Mouse (Mus musculus): Measurements from ENCODE around the gene Olfr878. TPM values are rescaled to one million over a fixed set of nuclear protein-coding genes. Genes with fewer than 3 reads are reported as not detected.

Olfr878 gene
- total RNA-seq (2021): not detected

- no peak for DNase-seq (ENCODE audit: low spot score in 2 of 2)
- intact Hi-C loops (cut with DNase I): no loop called here
Observed at GRCm38 (mm10) chr9:37917540-37917939, at the start of gene Olfr878. Gene Olfr878 (plus strand): TSS chr9:37917840.

DNA sequence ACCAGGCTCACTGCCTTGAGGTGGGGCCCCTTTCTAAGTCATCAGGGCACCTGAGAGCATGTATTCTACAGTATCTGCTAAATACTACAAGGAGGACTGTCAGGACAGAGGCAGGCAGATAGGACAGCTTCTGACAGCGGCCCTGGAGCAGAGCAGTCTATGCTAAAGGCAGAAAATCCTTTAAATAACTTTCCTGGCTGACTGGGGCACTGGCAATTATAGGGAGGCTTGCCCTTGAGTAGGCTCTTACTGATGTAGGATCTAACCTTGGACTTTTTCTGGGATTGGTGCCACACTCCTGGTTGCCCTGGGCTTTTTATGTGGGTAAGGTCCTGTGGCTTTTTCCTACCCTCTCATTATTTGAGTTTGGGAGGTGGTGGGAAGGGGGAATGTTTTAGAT is 47.4 kb upstream of the Olfr878 start:
- intact Hi-C loops (cut with DNase I): no loop called here
- DNase-seq (ENCODE audit: low spot score in 2 of 2): no peak

GRCm38 (mm10) chr9:37871097-37871496 is 46.5 kb upstream of the Olfr878 start:
- intact Hi-C loops (cut with DNase I): no loop called here
- no peak for DNase-seq (ENCODE audit: low spot score in 2 of 2)

DNA sequence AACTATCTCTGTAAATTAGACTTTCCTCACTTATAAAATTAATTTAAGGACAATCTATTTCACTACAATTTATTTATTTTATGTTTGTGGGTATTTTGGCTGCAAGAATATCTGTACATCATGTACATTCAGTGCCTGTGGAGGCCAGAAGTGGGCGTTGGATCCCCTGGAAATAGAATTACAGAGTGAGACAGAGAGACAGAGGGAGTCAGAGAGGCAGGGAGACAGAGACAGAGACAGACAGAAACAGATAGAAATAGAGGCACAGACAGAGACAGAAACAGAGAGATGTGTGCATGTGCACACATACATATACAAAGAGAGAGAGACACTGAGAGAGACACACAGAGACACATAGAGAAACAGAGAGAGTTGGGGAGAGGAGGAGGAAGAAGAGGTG is 46.1 kb upstream of the Olfr878 start:
- DNase-seq (ENCODE audit: low spot score in 2 of 2): no peak
- intact Hi-C loops (cut with DNase I): no loop called here

GRCm38 (mm10) chr9:37890960-37891359 is 26.7 kb upstream of the Olfr878 start:
- intact Hi-C loops (cut with DNase I): no loop called here
- DNase-seq (ENCODE audit: low spot score in 2 of 2): no peak

DNA sequence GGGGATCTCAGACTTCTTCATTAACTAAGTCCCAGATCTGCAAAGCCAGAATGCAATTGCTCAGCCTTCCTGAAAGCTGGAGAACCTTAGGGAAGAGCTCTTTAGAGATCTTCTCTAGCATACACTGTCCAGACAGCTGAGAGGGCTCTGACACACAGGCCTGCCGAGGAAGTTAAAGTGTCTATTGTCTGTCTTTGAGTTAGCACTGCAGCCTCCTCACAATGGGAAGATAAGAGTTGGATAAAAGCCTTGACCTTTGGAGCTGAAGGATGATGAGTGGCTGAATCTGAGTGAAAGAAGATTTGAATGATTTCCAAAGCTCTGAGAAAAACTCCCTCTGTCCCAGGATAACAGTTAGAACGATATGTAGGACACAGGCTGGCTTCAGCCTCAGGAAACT is 21.0 kb upstream of the Olfr878 start, which contains the start of gene Olfr145:
Gene Olfr145 (plus strand): TSS at position 64 of the 400 bp plus-strand sequence.
- intact Hi-C loops (cut with DNase I): no loop called here
- no peak for DNase-seq (ENCODE audit: low spot score in 2 of 2)

DNA sequence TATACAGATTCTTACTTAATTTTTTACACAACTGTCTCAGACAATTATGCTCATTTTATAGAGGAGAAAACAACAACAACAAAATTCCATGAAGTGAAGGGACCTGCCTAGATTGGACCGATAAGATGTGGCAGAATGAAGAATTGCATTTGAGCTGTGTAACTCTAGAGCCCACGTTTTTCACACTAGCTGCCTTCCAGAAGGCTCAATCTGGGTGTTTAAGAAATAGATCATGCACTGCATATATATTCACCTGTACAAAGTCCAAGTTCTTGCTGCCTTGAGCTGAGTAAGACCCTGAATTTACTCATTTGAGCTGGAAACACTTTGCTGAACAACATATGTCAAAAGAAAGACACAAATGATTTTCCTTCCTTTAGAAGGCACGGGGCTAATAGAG is 12.1 kb upstream of the Olfr878 start:
- intact Hi-C loops (cut with DNase I): loop anchor here (5.0 kb wide), 1 partner anchor 73 kb away; no protein-coding TSS in a partner anchor
- no peak for DNase-seq (ENCODE audit: low spot score in 2 of 2)

GRCm38 (mm10) chr9:37918018-37918417 is 378 bp downstream of the Olfr878 start:
- no peak for DNase-seq (ENCODE audit: low spot score in 2 of 2)
- intact Hi-C loops (cut with DNase I): no loop called here

DNA sequence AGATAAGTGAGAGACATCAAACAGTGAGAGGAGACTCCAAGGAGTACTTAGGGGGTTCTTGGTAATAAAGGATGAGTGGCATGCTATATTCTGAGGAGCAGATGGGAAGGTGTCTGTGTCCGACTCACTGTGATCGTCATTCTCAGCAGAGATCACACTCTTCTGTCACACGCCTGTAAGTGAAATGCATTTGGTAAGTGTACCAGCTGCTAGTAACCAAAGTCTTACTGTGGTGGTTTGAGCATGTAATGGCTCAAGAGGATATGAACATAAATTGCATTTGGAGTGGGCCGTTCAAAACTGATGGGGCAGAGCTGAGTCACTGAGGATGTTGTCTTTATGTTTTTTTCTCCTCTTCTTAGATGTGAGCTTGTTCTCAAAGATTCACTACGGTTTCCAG is 6.6 kb downstream of the Olfr878 start:
- no peak for DNase-seq (ENCODE audit: low spot score in 2 of 2)
- intact Hi-C loops (cut with DNase I): no loop called here

- intact Hi-C loops (cut with DNase I): no loop called here
- DNase-seq (ENCODE audit: low spot score in 2 of 2): no peak
Observed at GRCm38 (mm10) chr9:37925445-37925844, 7.8 kb downstream of the Olfr878 start.

GRCm38 (mm10) chr9:37926019-37927013 is 8.7 kb downstream of the Olfr878 start:
- no peak for DNase-seq (ENCODE audit: low spot score in 2 of 2)
- intact Hi-C loops (cut with DNase I): no loop called here

DNA sequence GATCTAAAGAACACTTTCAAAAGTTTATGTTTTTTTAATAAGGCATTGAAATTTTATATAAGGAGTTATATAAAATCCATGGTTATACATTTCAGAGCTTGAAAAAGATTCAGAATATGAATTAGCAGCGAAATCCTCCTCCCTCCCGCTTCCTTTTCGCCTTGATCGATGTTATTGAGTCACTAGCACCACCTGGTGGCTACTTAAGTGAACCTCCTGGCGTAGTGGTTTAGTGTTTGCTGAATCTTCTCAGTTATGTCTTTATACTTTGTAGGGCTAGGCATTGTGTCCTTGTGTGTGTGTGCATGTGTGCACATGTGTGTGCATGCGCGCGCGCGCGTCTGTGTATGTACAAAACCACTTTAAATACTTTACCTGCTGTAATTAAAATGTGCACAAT is 14.9 kb downstream of the Olfr878 start:
- DNase-seq (ENCODE audit: low spot score in 2 of 2): peak; percentile 63 to 77
- intact Hi-C loops (cut with DNase I): loop anchor here (2.0 to 10.0 kb wide), 3 partner anchors 242 to 498 kb away; partner anchors contain the start of genes Nrgn and Robo3

DNA sequence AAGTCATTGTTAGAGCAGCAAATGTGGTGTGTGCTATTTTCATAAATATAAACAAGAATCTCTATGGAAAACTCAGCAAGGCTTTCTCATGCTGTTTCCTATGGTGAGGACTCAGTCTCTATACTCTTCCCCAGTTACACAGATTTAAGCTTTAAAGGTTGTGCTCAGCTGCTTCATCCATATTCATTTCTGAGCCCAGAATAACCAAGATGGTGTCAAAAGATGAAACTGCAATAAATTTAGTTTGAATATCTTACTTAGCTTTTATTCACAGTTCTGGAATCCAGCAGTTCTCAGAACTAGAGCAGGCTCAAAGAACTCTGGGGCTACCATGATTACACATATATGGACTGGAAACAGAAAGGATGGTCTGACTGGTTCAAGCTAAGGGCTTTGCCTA is 16.5 kb downstream of the Olfr878 start:
- no peak for DNase-seq (ENCODE audit: low spot score in 2 of 2)
- intact Hi-C loops (cut with DNase I): loop anchor here (5.0 to 10.0 kb wide), 2 partner anchors 382 to 499 kb away; partner anchors contain the start of genes Nrgn and Robo3

DNA sequence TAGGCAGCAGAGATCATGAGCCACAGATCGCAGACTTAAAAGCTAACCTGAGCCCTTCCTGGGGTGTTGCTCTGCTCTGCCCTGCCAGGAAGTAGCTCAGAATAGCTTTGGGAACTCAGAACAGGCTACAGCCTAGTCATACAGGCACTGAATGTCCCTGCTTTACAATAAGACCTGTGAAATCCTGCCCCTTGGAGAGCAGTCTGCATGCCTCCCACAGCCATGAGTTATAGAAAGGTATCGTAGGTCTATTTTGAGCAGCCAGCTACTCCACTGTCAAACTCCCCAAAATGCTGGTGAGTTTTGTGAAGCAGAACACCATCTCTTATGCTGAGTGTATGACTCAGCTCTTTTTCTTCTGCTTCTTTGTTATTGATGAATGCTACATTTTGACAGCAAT is 23.5 kb downstream of the Olfr878 start:
- intact Hi-C loops (cut with DNase I): no loop called here
- peak; percentile 5 to 26 for DNase-seq (ENCODE audit: low spot score in 2 of 2)

Other genes with a start within 250 kb of the Olfr878 start
- not detected for gene Panx3, start 248.6 kb upstream of the Olfr878 start, total RNA-seq (2021)
- not detected for gene Olfr160, start 201.6 kb upstream of the Olfr878 start, total RNA-seq (2021)
- not detected for gene Olfr874, start 172.7 kb upstream of the Olfr878 start, total RNA-seq (2021)
- not detected for gene Olfr875, start 146.0 kb upstream of the Olfr878 start, total RNA-seq (2021)
- not detected for gene Olfr876, start 114.8 kb upstream of the Olfr878 start, total RNA-seq (2021)
- gene Olfr877, start 63.6 kb upstream of the Olfr878 start, total RNA-seq (2021): under 1 TPM; 0.15 to 0.43 TPM
- under 1 TPM in 1 of 2 experiments, not detected in 1; 0.07 TPM for gene Olfr145, start 21.1 kb upstream of the Olfr878 start, total RNA-seq (2021)
- gene Olfr881, start 74.0 kb downstream of the Olfr878 start, total RNA-seq (2021): under 1 TPM in 1 of 2 experiments, not detected in 1; 0.15 TPM
- not detected for gene Olfr883, start 108.0 kb downstream of the Olfr878 start, total RNA-seq (2021)
- gene Olfr884, start 128.7 kb downstream of the Olfr878 start, total RNA-seq (2021): not detected
- not detected for gene Olfr885, start 143.5 kb downstream of the Olfr878 start, total RNA-seq (2021)
- not detected for gene Olfr887, start 166.2 kb downstream of the Olfr878 start, total RNA-seq (2021)
- not detected for gene Olfr888, start 190.3 kb downstream of the Olfr878 start, total RNA-seq (2021)
- not detected for gene Olfr889, start 197.4 kb downstream of the Olfr878 start, total RNA-seq (2021)
- gene Olfr890, start 224.7 kb downstream of the Olfr878 start, total RNA-seq (2021): not detected